23 mouse cellular contexts compared by ENCODE assay signal in genomic region chr2:160340121-160340520, GRCm38 (mm10). TPM values are rescaled to one million over a fixed set of nuclear protein-coding genes. Genes with fewer than 3 reads are reported as not detected.
DNase-seq lines count a peak whose midpoint lies in the region; ATAC-seq and TF ChIP-seq lines count a peak whose summit lies in the region.
"Had no signal": no experiment of that assay in that cellular context is flagged by ENCODE, and none has a peak within 500 bp of the region (broad histone marks: within the 10 kb centered on the region; RNA-seq: fewer than 3 reads in every experiment).

No protein-coding gene starts in this region.

- H3K27ac ChIP-seq in stomach, embryonic 16.5 days (ENCODE audit: low read length), result no peak overlapping the region
- H3K27ac ChIP-seq in stomach, postnatal 0 days (replicated peaks), result no peak overlapping the region
- H3K27ac ChIP-seq in intestine, embryonic 16.5 days (ENCODE audit: low read length), result peak overlapping the region; percentile 31; the same call in 1 of the 2 replicates
- H3K27ac ChIP-seq in small intestine, adult 2 months (ENCODE audit: insufficient read depth, low read depth, low read length), result peak overlapping the region; percentile 66; the same call in 1 of the 2 replicates
- no peak overlapping the region for H3K27ac ChIP-seq in kidney, embryonic 14.5 days (ENCODE audit: low read depth, low read length)
- H3K27ac ChIP-seq: embryonic facial prominence, embryonic 13.5 days; embryonic facial prominence, embryonic 15.5 days; forebrain, embryonic 10.5 days; forebrain, embryonic 12.5 days had no signal

- H3K4me3 ChIP-seq in stomach, embryonic 16.5 days (replicated peaks; ENCODE audit: low read length), result no peak overlapping the region
- H3K4me3 ChIP-seq in stomach, postnatal 0 days (ENCODE audit: low read depth, low read length), result no peak overlapping the region
- no peak overlapping the region for H3K4me3 ChIP-seq in intestine, embryonic 16.5 days (ENCODE audit: low read length)
- H3K4me3 ChIP-seq in small intestine, adult 2 months (ENCODE audit: low read depth, low read length), result no peak overlapping the region
- H3K4me3 ChIP-seq in kidney, embryonic 14.5 days (ENCODE audit: low read length), result no peak overlapping the region
- H3K4me3 ChIP-seq: embryonic facial prominence, embryonic 13.5 days; embryonic facial prominence, embryonic 15.5 days; erythroblast, embryonic 14.5 days; forebrain, embryonic 10.5 days; forebrain, embryonic 12.5 days had no signal

- no peak for TF ChIP-seq POLR2A in small intestine, adult 2 months (IDR thresholded peaks at IDR 0.05; ENCODE audit: low read depth, low read length)

- H3K4me2 ChIP-seq in stomach, embryonic 16.5 days (ENCODE audit: low read depth, low read length), result no peak overlapping the region
- H3K4me2 ChIP-seq in stomach, postnatal 0 days (replicated peaks; ENCODE audit: low read depth), result no peak overlapping the region
- H3K4me2 ChIP-seq in intestine, embryonic 16.5 days (ENCODE audit: low read depth, low read length), result no peak overlapping the region
- no peak overlapping the region for H3K4me2 ChIP-seq in kidney, embryonic 14.5 days (replicated peaks; ENCODE audit: low read depth, low read length)
- H3K4me2 ChIP-seq: embryonic facial prominence, embryonic 13.5 days; embryonic facial prominence, embryonic 15.5 days; forebrain, embryonic 12.5 days had no signal

- WGBS in stomach, embryonic 16.5 days, result 47% methylated on average over 4 of the region's 4 CpGs
- 53% methylated on average over 4 of the region's 4 CpGs for WGBS in stomach, postnatal 0 days
- 53% methylated on average over 4 of the region's 4 CpGs for whole genome bisulfite sequencing in intestine, embryonic 16.5 days
- WGBS in small intestine, adult 2 months, result 23% methylated on average over 4 of the region's 4 CpGs
- WGBS in kidney, embryonic 14.5 days, result 48% methylated on average over 4 of the region's 4 CpGs

- TF ChIP-seq EP300 in stomach, postnatal 0 days (optimal IDR thresholded peaks at IDR 0.05), result no peak

- H3K4me1 ChIP-seq in stomach, embryonic 16.5 days (ENCODE audit: control insufficient read depth, insufficient read depth, low read length), result no peaks in the 10 kb centered on the region
- no peaks in the 10 kb centered on the region for H3K4me1 ChIP-seq in stomach, postnatal 0 days (replicated peaks; ENCODE audit: control insufficient read depth, insufficient read depth)
- peaks cover 12% of the 10 kb centered on the region; the same call in 1 of the 2 replicates for H3K4me1 ChIP-seq in intestine, embryonic 16.5 days (ENCODE audit: control insufficient read depth, insufficient read depth, low read length)
- H3K4me1 ChIP-seq in small intestine, adult 2 months (ENCODE audit: control insufficient read depth, insufficient read depth, insufficient read length, low read length), result peaks cover 13% of the 10 kb centered on the region; the same call in 1 of the 2 replicates
- H3K4me1 ChIP-seq in kidney, embryonic 14.5 days (ENCODE audit: control insufficient read depth, insufficient read depth, low read length), result no peaks in the 10 kb centered on the region
- H3K4me1 ChIP-seq: embryonic facial prominence, embryonic 13.5 days; embryonic facial prominence, embryonic 15.5 days; forebrain, embryonic 12.5 days had no signal

- no peaks in the 10 kb centered on the region for H3K27me3 ChIP-seq in stomach, embryonic 16.5 days (ENCODE audit: control insufficient read depth, insufficient read depth, low read length)
- H3K27me3 ChIP-seq in stomach, postnatal 0 days (ENCODE audit: control insufficient read depth, insufficient read depth, low read length), result no peaks in the 10 kb centered on the region
- no peaks in the 10 kb centered on the region for H3K27me3 ChIP-seq in intestine, embryonic 16.5 days (replicated peaks; ENCODE audit: control insufficient read depth, insufficient read depth, low read length)
- H3K27me3 ChIP-seq in small intestine, adult 2 months (ENCODE audit: control insufficient read depth, insufficient read depth, low read length), result no peaks in the 10 kb centered on the region
- H3K27me3 ChIP-seq in kidney, embryonic 14.5 days (ENCODE audit: control insufficient read depth, insufficient read depth, low read length), result no peaks in the 10 kb centered on the region
- H3K27me3 ChIP-seq: embryonic facial prominence, embryonic 13.5 days; embryonic facial prominence, embryonic 15.5 days had no signal

- no peaks in the 10 kb centered on the region for H3K36me3 ChIP-seq in stomach, embryonic 16.5 days (ENCODE audit: control insufficient read depth, insufficient read depth, low read length)
- no peaks in the 10 kb centered on the region for H3K36me3 ChIP-seq in stomach, postnatal 0 days (ENCODE audit: control insufficient read depth, insufficient read depth, low read length)
- H3K36me3 ChIP-seq in intestine, embryonic 16.5 days (ENCODE audit: control insufficient read depth, insufficient read depth, low read length), result no peaks in the 10 kb centered on the region
- H3K36me3 ChIP-seq in small intestine, adult 2 months (ENCODE audit: control insufficient read depth, insufficient read depth, low read length), result no peaks in the 10 kb centered on the region
- H3K36me3 ChIP-seq in kidney, embryonic 14.5 days (ENCODE audit: control insufficient read depth, insufficient read depth, low read length), result no peaks in the 10 kb centered on the region
- H3K36me3 ChIP-seq: embryonic facial prominence, embryonic 13.5 days; embryonic facial prominence, embryonic 15.5 days; forebrain, embryonic 10.5 days; forebrain, embryonic 12.5 days had no signal

- no peak for TF ChIP-seq CTCF in stomach, postnatal 0 days (IDR thresholded peaks at IDR 0.05; ENCODE audit: low read depth)
- TF ChIP-seq CTCF in small intestine, adult 2 months (IDR thresholded peaks at IDR 0.05; ENCODE audit: extremely low read depth, insufficient read length, insufficient replicate concordance, low read depth, low read length), result no peak

- no peak for DNase-seq in stomach, postnatal 0 days (ENCODE audit: low spot score)
- no peak for DNase-seq in ovary, postnatal 36 days (ENCODE audit: low spot score)
- DNase-seq in frontal cortex, postnatal 14 days (ENCODE audit: low spot score in 2 of 2), result no peak
- DNase-seq: adrenal gland, postnatal 25 days; cerebellum, adult 11 months; cerebellum, adult 18-20 months; cerebellum, adult 8-10 months; cerebellum, adult 9-11 months; cerebellum, postnatal 14 days; cerebellum, postnatal 36 days; embryo, embryonic 11 days had no signal

- ATAC-seq in stomach, embryonic 16.5 days (ENCODE audit: insufficient read depth, low FRiP score), result 0 out of 2 replicates have a peak, but pooled peaks have one; percentile 13
- no peak for ATAC-seq in stomach, postnatal 0 days (ENCODE audit: low FRiP score, low TSS enrichment)
- ATAC-seq in intestine, embryonic 16.5 days, result peak; percentile 66
- ATAC-seq in kidney, embryonic 14.5 days (ENCODE audit: low FRiP score, low TSS enrichment), result no peak
- ATAC-seq: forebrain, embryonic 14.5 days had no signal

- no peak overlapping the region for H3K9ac ChIP-seq in stomach, embryonic 16.5 days (ENCODE audit: low read length)
- no peak overlapping the region for H3K9ac ChIP-seq in stomach, postnatal 0 days (ENCODE audit: low read length)
- H3K9ac ChIP-seq in intestine, embryonic 16.5 days (ENCODE audit: low read depth, low read length), result no peak overlapping the region
- no peak overlapping the region for H3K9ac ChIP-seq in kidney, embryonic 14.5 days (ENCODE audit: low read depth, low read length)
- H3K9ac ChIP-seq: embryonic facial prominence, embryonic 13.5 days; embryonic facial prominence, embryonic 15.5 days; forebrain, embryonic 12.5 days had no signal

- H3K9me3 ChIP-seq in stomach, embryonic 16.5 days (replicated peaks; ENCODE audit: control insufficient read depth, low read length), result no peaks in the 10 kb centered on the region
- no peaks in the 10 kb centered on the region for H3K9me3 ChIP-seq in stomach, postnatal 0 days (ENCODE audit: control insufficient read depth, low read length)
- H3K9me3 ChIP-seq in intestine, embryonic 16.5 days (ENCODE audit: control insufficient read depth, low read length), result no peaks in the 10 kb centered on the region
- no peaks in the 10 kb centered on the region for H3K9me3 ChIP-seq in kidney, embryonic 14.5 days (ENCODE audit: control insufficient read depth, low read length)
- H3K9me3 ChIP-seq: embryonic facial prominence, embryonic 13.5 days; embryonic facial prominence, embryonic 15.5 days; forebrain, embryonic 10.5 days; forebrain, embryonic 12.5 days had no signal

RNA-seq across cellular contexts. Expression of gene Gm826, which starts 6.2 kb away (rescaled TPM):
- 2.3 and 2.6 TPM in 2 replicates for polyA plus RNA-seq in stomach, embryonic 16.5 days (2015; fragmentation: Nextera tagmentation; extraction: Ambion mirVana)
- not detected in 2 replicates for polyA plus RNA-seq in stomach, postnatal 0 days (2015; fragmentation: Nextera tagmentation; extraction: Ambion mirVana)
- 24.3 and 29.2 TPM in 2 replicates for polyA plus RNA-seq in intestine, embryonic 16.5 days (2015; fragmentation: Nextera tagmentation; extraction: Ambion mirVana)
- 0.13 and 0.65 TPM in 2 replicates for polyA plus RNA-seq in small intestine, adult 2 months (2012; rRNA removed)
- polyA plus RNA-seq in kidney, embryonic 14.5 days (2014; fragmentation: Nextera tagmentation; extraction: Ambion mirVana), result 0.37 and 0.73 TPM in 2 replicates
- polyA plus RNA-seq: brain, embryonic 14.5 days; embryonic facial prominence, embryonic 11.5 days; embryonic facial prominence, embryonic 13.5 days; erythroblast, embryonic 14.5 days; forebrain, embryonic 10.5 days; forebrain, embryonic 14.5 days had no signal

RNA-seq across cellular contexts. Expression of gene Mafb, which starts 26.7 kb away (rescaled TPM):
- polyA plus RNA-seq in stomach, embryonic 16.5 days (2015; fragmentation: Nextera tagmentation; extraction: Ambion mirVana), result 6.3 and 6.9 TPM in 2 replicates
- 4.3 and 4.9 TPM in 2 replicates for polyA plus RNA-seq in stomach, postnatal 0 days (2015; fragmentation: Nextera tagmentation; extraction: Ambion mirVana)
- polyA plus RNA-seq in intestine, embryonic 16.5 days (2015; fragmentation: Nextera tagmentation; extraction: Ambion mirVana), result 13.2 and 17.4 TPM in 2 replicates
- 33.5 and 65.6 TPM in 2 replicates for polyA plus RNA-seq in small intestine, adult 2 months (2012; rRNA removed)
- polyA plus RNA-seq in kidney, embryonic 14.5 days (2014; fragmentation: Nextera tagmentation; extraction: Ambion mirVana), result 23.0 and 33.2 TPM in 2 replicates

Comparison
In these comparisons a context has a peak if more than half of its experiments do, and no peak if none do; other contexts are left out.
1. ATAC-seq: peak in stomach, embryonic 16.5 days (single experiment) and intestine, embryonic 16.5 days (single experiment); none in stomach, postnatal 0 days (single experiment) and kidney, embryonic 14.5 days (single experiment).
2. H3K27ac ChIP-seq: peak in intestine, embryonic 16.5 days (single experiment) and small intestine, adult 2 months (single experiment); none in stomach, embryonic 16.5 days (single experiment), stomach, postnatal 0 days (single experiment) and kidney, embryonic 14.5 days (single experiment).